Mouse (Mus musculus): ENCODE measurements around the gene D130043K22Rik.
"Not testable (repeated sequence)": the region's sequence is repeated elsewhere in the genome, so short reads cannot be mapped to it uniquely, and the experiment has no call there.

Gene D130043K22Rik

GRCm38 (mm10) chr13:24831353-24832130 is 13.4 kb upstream of the D130043K22Rik start, which contains the start of the genes Acot13 and Tdp2:
Gene Acot13 (minus strand): TSS chr13:24831540.
Gene Tdp2 (plus strand): TSS chr13:24831679.
- peak; percentile 97 for DNase-seq (ENCODE audit: low read depth, low spot score)

GRCm38 (mm10) chr13:24832131-24832810 is 12.7 kb upstream of the D130043K22Rik start:
- no peak for DNase-seq (ENCODE audit: low read depth, low spot score)

GRCm38 (mm10) chr13:24832811-24833155 is 12.2 kb upstream of the D130043K22Rik start:
- DNase-seq (ENCODE audit: low read depth, low spot score) = no peak

- not testable (repeated sequence) for DNase-seq (ENCODE audit: low read depth, low spot score)
Observed at GRCm38 (mm10) chr13:24837765-24838164, 7.2 kb upstream of the D130043K22Rik start.

GRCm38 (mm10) chr13:24839831-24840230 is 5.1 kb upstream of the D130043K22Rik start:
- DNase-seq (ENCODE audit: low read depth, low spot score) = no peak

- no peak for DNase-seq (ENCODE audit: low read depth, low spot score)
Observed at GRCm38 (mm10) chr13:24841702-24842101, 3.2 kb upstream of the D130043K22Rik start.

- DNase-seq (ENCODE audit: low read depth, low spot score) = no peak
Observed at GRCm38 (mm10) chr13:24849318-24849717, 4.4 kb downstream of the D130043K22Rik start.

GRCm38 (mm10) chr13:24851989-24852388 is 7.1 kb downstream of the D130043K22Rik start:
- DNase-seq (ENCODE audit: low read depth, low spot score) = no peak

- no peak for DNase-seq (ENCODE audit: low read depth, low spot score)
Observed at GRCm38 (mm10) chr13:24852570-24852969, 7.6 kb downstream of the D130043K22Rik start.

- no peak for DNase-seq (ENCODE audit: low read depth, low spot score)
Observed at GRCm38 (mm10) chr13:24859115-24859514, 14.2 kb downstream of the D130043K22Rik start.

GRCm38 (mm10) chr13:24861084-24861483 is 16.1 kb downstream of the D130043K22Rik start:
- no peak for DNase-seq (ENCODE audit: low read depth, low spot score)

GRCm38 (mm10) chr13:24862021-24862420 is 17.1 kb downstream of the D130043K22Rik start:
- no peak for DNase-seq (ENCODE audit: low read depth, low spot score)

GRCm38 (mm10) chr13:24862520-24862919 is 17.6 kb downstream of the D130043K22Rik start:
- DNase-seq (ENCODE audit: low read depth, low spot score) = peak; percentile 60

GRCm38 (mm10) chr13:24866430-24867402 is 21.8 kb downstream of the D130043K22Rik start:
- no peak for DNase-seq (ENCODE audit: low read depth, low spot score)

GRCm38 (mm10) chr13:24867789-24868188 is 22.9 kb downstream of the D130043K22Rik start:
- no peak for DNase-seq (ENCODE audit: low read depth, low spot score)

- DNase-seq (ENCODE audit: low read depth, low spot score) = no peak
Observed at GRCm38 (mm10) chr13:24868233-24868632, 23.3 kb downstream of the D130043K22Rik start.

- DNase-seq (ENCODE audit: low read depth, low spot score) = no peak
Observed at GRCm38 (mm10) chr13:24879359-24880040, 34.6 kb downstream of the D130043K22Rik start.

GRCm38 (mm10) chr13:24880208-24880607 is 35.3 kb downstream of the D130043K22Rik start:
- no peak for DNase-seq (ENCODE audit: low read depth, low spot score)

GRCm38 (mm10) chr13:24880704-24881103 is 35.8 kb downstream of the D130043K22Rik start:
- no peak for DNase-seq (ENCODE audit: low read depth, low spot score)

GRCm38 (mm10) chr13:24882411-24882810 is 37.5 kb downstream of the D130043K22Rik start:
- DNase-seq (ENCODE audit: low read depth, low spot score) = no peak

- DNase-seq (ENCODE audit: low read depth, low spot score) = no peak
Observed at GRCm38 (mm10) chr13:24889554-24889953, 44.6 kb downstream of the D130043K22Rik start.
